Mouse (Mus musculus) liver, embryonic 14.5 days (tissue): Measurements from ENCODE around the gene Chga.

Experiments
- CTCF ChIP-seq: IDR thresholded peaks from 2 replicates; pipeline ENCODE4 v1.5.1; 2016; ENCODE audit warnings: antibody characterized with exemption, low read depth, control low read depth
- EP300 ChIP-seq: IDR thresholded peaks from 2 replicates; pipeline ENCODE4 v1.6.1; 2016; ENCODE audit warnings: antibody characterized with exemption, low read depth

DNA sequence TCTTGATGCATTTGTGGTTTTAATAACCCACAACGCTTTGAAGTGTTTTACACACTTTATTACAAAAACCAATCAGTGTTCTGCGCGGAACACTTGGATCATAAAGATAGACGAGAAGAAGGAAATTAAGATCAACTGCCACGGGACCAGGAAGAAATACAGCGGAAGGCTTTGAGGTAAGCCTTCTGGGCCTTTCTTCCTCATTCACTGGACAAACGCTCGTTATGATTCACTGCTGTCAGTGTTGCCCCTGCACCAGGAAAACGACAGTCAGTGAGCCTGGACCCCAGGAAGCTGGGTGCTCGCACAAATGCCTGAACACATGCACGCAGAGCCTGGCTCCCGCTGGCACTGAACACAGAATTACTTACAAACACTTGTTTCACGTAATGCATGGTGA lies 37.1 kb upstream of the Chga start:
- no peak for TF ChIP-seq CTCF
- no peak for TF ChIP-seq EP300
